Mouse (Mus musculus): ENCODE measurements around the gene Smg7.
"Not testable (repeated sequence)": the region's sequence is repeated elsewhere in the genome, so short reads cannot be mapped to it uniquely, and the experiment has no call there.

Smg7 gene

DNA sequence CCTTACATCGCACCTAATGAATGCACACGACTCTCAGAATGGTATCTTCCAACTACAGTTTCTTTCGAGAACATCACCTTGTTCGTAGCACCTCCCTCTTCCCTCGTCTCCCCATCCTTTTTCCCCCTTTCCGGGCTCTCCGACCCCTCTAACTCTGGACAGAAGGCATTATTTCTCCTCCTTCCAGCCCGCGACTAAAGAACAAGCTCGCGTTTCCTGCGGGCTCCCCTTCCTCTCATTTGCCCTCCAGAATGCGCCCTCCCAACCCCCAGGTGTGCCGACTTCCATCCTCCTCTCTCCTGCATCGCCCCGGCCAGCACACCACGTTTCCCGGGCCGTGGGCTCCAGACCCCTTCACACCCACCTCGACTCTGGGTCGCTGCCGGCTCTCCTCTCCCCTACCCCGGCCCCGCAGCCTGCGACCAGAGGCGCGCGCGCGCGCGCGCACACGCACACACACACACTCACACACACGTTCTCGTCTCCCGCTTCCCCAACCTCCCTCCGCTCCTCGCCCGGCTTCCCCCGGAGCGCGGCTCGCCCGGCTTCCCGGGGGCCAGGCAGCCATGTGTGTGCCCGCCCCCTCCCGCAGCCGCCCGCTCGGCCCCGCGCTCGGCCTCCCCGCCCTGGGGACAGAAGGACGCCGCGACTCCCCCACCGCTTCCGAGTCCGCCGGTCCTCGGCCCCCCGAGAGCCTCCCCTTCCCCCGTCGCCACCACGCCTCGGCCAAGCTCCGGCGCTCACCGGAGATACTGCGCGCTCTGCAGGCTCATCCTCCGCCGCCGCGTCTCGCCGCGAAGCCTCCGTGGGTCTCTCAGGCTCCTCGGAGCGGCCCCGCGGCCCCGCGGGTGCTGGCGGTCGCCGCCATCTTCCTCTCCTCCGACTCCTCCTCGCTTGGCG is at the start of gene Smg7:
TSS of gene Smg7 (minus strand) at position 882 of the 900 bp plus-strand sequence.
- no peak for DNase-seq (ENCODE audit: low spot score)

DNA sequence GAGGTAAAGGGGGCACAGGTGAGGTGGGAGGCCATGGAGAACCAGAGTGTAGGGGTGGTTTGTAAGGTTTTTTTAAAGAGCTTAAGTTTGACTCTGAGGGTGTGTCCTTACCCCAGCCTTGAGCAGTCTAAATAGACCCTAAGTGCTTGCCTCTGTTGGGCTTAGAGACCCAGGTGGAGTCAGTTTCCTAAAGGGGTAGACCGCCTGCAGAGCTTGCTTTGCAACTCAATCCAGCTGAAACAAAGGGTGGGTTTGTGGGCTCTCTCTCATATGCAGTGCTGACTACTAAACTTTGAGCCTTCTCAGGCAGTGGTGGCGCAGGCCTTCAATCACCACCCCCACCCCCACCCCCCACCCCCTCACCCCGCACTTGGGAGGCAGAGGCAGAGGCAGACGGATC is 40.5 kb upstream of the Smg7 start:
- no peak for DNase-seq (ENCODE audit: low spot score)

DNA sequence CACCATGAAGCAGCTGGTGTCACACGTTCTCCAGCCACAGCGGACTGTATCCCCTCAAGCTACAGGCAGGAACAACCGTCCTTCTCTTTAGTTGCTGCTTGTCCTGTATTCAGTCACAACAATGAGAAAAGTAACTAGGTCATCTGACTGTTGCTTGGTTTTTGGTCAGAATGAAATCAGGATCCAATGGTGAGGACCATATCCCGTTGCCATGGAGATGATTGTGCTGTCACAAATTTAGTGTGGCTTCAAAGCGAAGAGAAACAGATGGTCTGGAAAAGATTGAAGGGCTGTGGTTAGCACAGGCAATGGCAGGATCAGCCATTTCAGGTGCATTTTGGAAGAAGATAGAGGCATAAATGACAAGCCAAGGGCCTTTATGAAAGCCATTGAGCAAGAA is 33.9 kb upstream of the Smg7 start:
- DNase-seq (ENCODE audit: low spot score) = no peak

DNA sequence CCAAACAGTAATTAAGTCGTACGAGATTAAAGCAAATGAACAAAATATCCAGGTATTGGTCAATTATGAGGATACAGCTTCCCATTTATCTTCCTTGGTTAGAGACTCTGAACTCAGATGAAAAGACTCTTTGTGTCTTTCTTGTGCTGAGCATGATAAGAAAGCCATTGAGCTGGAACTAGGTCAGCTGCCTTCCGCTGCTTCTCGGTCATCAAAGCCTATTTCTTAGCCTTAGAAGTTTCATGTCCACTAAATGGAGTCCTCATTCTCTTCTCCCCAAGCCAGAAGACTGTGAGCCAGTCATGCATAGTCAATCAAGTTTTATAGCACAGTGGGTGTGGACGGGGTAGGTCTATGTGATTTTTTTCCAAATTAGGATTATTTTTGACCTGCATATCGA is 33.0 kb upstream of the Smg7 start:
- no peak for DNase-seq (ENCODE audit: low spot score)

DNA sequence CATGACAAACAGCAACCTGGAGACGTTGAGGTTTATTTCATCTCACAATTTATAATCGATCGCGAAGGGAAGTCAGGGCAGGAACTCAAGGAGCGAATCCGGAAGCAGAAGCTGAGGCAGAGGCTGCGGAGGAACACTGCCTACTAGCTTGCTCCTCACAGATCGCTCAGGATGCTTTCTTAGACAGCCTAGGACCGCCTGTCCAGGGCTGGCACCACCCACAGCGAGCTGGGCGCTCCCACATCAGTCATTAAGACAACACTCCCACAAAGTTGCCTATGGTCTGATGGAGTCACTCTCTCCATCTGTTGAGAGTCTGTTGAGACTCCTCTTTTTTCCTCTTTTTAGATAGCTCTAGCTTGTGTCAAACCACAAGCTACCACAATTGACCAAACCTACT is 31.5 kb upstream of the Smg7 start:
- DNase-seq (ENCODE audit: low spot score) = no peak

DNA sequence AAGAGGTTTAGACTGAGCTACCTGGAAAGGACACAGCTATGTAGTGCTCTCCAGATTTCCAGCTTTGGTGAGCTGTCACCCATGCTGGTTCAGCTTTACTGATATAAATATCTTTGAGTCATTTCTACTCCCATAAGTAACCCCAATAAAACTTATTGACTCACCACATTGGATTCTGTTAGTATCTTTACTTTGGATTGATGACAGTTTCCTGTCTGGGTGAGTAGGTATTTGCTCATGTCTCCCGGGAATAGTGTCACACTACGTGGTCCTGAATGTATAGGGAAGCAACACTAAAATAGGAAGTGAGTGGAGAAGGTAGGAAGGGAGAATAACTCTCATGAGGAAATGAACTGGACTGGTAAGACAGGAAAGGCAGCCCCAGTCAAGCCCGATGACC is 19.3 kb upstream of the Smg7 start:
- DNase-seq (ENCODE audit: low spot score) = no peak

DNA sequence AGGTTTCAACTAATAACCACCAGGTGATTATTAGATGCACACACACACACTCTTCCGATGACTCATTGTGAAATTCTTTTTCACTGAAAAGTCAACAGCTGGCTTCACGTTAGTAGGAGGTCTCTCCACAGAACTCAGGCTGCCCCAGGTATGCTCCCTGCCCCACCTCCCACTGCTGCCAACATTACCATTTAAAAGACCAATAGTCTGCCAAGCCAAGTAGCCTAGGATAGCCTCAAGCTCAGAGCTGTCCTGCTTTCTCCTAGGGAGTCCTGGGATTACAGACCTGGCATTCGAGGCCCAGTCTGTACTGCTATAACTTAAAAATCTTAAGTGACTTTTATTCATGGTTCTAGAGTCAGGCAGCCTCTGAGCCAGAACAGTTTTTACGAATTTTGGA is 15.2 kb upstream of the Smg7 start:
- DNase-seq (ENCODE audit: low spot score) = no peak

DNA sequence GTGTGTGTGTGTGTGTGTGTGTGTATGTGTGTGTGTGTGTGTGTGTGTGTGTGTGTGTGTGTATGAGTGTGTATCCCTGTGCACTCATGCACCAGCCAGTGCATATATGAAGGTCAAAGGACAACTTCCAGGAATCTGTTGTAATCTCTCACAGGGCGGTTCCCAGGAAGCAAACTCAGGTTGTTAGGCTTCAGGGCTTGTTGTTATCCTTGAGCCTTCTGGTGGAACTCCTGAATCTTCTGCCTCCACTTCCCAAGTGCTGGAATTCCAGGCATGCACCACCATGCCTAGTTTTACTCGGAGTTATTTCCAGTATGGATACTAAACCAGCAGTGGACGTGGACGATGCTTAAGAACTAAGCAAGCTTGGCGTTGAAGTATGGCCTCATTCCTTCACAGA is 14.5 kb upstream of the Smg7 start:
- DNase-seq (ENCODE audit: low spot score) = no peak

DNA sequence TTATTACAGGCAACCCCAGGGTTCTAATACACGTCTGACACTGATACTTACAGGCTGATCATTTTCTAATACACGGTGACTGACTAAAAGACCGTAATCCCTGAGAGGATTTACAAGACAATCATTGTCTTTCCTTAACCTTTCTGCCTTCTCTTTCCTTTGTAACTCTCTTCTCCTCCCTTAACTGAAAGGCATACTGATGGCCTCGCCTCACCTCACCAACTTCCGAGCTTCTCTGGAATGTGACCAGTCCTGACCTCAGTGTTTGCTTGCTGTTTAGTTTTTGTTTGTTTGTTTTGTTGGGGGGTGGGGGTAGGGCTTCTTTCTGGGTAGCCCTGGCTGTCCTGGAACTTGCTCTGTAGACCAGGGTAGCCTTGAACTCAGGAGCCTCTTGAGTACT is 13.3 kb upstream of the Smg7 start:
- DNase-seq (ENCODE audit: low spot score) = no peak

DNA sequence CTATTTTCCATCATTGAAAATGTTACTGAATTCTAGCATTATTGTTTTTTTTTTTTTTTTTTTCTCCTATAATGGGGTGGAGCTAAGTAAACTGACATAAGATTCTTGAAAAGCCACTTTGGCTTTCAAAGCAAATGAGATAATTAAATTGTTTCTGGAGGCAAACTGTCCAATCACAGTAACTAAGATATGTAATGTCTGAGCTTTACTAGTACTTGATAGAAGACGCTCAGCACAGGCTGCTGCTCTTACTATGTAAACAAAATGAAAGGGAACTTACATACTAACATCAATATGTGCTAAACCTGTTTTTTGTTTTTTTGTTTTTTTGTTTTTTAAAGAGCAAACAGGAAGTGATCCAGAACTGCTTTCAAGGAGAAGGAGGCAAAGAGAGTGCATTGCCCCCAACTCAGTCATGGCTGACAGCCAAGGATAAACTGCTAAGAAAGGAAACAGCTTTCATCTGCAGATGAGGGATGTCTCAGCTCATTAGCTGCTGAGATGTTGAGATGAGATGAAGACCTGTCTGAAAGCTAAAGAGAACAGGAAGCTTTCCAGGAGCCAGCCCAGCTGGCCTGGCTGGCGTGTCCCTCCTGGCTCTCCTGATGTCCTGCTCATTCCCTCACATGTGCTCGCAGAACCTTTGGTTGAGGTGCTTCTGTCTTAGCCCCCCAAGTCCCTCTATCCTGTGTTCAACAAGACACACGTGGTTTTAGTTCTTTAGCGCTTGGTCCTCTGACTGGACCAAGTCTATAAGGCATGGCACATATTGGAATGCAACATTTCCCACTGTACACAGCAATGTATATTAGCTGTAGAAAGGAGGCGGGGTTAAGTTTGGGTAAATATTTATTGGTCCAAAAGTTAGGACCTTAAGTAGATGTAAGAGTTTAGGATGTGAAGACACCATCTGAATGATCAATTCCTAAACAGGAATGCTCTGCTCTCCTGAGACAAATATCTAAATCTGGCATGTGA is 11.3 kb upstream of the Smg7 start:
- no peak for DNase-seq (ENCODE audit: low spot score)

DNA sequence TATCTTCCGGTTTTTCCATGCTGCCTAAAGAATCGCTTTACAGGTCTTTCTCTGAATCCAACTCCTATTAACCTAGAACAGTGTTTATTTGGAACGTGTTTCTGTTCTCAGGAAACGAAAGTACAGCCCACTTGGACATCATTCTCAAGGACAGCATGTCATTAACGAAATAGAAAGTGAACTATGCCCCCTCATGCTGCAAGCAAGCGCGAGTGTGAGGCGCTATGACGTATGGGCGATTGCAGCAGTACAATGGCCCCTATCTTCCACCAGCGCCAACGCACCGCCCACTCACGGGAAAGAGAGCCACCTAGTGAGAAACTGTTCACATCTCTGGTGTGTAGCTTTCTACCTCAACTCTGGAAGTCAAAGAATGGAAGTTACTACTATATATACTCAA is 2.0 kb upstream of the Smg7 start:
- DNase-seq (ENCODE audit: low spot score) = peak; percentile 91

DNA sequence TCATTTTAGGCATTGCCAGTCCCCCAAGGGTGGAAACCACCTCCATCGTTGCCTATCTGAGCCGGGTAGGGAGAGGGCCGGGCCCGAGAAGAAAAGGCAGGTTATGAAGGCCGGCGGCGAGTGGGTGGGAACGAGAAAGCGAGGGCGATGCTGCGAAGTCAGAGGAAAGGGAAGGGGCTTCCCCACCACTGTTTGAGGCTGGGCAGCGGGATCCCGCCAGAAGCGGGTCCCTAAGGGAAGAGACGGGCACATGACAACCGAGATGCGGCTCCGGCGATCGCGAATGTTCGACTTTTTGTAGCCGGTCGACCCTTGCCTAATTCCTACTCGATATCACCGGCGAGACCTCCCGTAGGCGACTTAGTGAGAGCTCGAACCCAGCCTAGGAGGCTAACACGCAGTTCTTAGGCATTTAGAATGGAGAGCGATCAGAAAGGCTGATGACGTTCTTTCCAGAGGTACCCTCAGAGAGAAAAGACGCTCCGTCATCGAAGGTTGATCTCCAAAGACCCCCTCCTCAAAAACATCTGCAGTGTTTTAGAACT is 1.2 kb upstream of the Smg7 start:
- DNase-seq (ENCODE audit: low spot score) = no peak

DNA sequence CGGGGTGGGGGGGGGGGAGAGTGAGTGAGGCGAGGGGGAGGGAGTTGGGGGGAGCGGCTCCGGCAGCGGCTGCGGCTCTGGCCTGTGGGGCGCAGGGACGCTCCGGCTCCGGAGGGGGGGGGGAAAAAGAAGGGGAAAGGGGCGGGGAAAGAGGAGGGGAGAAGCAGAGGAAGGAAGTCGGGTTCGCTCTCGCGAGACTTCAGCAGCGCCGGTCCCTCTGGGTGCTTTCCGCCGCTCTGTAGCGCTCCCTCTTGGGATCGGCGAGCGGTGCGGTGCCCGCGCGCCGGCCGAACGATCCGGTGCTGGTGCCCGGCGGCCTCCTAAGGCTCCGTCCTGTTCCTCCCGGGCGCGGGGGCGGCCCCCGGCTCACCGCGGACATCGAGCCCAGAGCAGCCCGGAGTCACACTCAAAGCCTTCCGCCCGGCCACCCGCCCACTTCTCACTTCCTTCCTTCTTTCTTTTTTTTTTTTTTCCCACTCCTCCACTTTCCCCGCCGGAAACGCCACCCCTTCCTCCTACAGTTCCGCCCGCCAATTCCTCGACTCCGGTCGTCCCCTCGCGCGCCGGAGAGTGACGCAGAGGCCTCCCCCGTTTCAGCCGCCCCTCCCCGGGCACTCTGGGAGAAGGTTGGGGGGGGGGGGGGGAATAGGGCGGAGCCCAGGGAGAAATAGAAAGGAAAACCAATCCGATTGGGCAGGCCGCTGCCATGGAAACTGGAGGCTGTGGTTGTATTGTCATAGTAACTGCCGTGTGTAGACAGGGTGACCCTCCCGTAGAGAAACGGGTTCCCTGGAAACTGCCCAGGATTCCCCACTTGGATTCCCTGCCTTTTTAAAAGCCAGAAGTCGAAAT is 445 bp upstream of the Smg7 start:
- peak; percentile 92 for DNase-seq (ENCODE audit: low spot score)

DNA sequence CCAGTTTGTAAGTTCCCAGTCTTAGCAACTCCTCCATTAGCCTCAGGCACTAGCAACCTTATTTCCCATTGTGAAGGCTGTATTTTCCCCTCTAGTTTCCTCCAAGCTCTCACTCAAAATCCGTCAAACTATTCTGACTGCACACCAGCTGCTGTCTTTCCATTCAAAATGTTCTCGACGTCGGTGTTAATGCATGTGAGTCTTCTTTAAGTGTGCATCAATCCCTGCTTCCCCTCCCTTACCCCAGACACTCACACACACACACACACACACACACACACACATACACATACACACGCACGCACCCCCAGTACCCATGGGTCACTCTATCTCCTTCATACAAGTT is 1.1 kb downstream of the Smg7 start:
- DNase-seq (ENCODE audit: low spot score) = no peak

DNA sequence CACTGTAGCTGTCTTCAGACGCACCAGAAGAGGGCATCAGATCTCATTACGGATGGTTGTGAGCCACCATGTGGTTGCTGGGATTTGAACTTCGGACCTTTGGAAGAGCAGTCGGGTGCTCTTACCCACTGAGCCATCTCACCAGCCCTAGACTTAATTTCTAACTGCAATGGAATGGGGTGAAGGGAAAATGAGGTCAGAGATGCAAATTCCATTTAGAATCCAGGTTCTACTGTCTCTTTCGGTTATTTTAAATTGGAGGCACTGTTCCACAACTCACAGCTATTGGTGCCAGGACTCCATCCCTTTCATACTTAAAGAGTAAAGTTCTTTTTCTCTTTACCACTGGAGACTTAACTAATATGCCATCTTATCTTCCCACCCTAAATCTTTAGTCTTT is 14.4 kb downstream of the Smg7 start:
- DNase-seq (ENCODE audit: low spot score) = not testable (repeated sequence)

DNA sequence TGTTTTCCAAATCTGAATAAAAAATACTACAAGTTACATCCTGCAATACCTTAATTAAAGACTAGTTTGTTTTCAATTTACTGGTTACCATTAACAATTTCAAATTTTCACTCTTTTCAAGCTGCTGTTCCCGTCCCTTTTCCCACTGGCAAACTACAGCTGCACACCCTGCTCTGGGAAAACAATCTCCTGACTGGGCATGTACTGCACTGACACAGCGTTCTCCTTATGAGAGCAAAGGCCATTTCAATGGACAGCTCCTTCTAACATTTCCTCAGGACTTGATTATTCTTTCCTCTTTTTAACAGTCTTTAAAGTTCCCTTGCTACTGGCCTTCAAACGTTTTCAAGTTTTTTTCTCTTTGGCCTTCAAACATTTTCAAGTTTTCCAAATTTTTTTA is 31.4 kb downstream of the Smg7 start:
- no peak for DNase-seq (ENCODE audit: low spot score)

DNA sequence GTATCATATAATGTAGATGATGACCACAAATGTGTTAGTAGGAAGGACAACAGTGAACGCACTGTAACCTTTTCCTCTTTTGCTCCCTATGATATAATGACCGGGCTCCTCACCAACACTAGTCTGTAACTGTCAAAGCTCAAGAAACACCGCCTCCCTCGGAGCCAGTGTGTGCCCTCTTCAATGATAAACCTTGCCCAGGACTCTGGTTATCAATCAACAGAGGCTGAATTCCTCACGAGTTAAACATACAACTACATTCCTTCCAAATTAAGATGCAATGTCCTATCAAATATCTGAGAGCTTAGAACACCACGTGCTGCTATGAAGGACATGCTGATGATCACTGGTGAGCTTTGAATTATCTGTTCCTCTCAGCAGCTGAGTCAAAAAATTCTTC is 32.5 kb downstream of the Smg7 start:
- no peak for DNase-seq (ENCODE audit: low spot score)

DNA sequence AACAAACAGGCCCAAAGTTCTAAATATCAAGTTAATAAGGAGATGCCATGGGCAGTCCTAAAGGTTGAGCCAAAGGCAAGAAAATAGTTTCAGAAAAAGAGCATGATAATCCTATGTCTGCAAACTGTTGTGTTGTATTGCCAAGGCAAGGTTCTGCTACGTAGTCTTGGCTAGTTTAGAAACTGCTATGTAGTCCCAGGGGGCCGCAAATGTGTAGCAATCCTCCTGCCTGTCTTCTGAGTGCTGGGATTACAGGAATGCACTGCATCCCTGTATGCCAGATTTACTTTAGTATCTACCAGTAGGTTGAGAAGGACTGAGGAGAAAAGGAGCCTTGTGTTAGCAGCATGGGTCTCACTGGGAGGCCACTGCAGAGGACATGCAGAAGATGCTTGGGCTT is 55.6 kb downstream of the Smg7 start:
- DNase-seq (ENCODE audit: low spot score) = no peak

DNA sequence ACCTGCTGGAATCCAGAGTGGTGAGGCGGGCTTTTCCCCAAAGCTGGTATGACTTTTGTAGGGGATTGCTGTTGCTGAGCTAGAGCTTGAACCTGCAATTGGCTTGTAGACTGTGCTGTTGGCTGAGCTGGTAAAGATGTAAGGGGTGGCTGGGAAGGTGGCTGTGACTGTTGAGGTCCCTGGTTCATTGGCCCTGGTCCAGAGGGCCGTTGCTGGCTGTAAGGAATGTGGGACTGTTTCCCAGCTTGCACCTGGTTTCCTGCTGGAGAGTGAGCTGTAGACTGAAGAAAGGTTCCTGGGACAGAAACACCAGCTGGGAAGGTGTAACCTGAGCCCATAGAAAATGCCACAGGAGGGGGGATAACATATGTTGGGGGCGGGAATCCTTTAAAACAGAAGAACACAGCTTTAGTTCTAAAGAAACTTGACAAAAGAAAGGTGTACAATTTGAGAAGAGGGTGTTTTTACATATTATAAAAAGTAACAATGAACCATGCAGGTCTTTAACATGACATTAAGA is 57.2 kb downstream of the Smg7 start:
- no peak for DNase-seq (ENCODE audit: low spot score)

DNA sequence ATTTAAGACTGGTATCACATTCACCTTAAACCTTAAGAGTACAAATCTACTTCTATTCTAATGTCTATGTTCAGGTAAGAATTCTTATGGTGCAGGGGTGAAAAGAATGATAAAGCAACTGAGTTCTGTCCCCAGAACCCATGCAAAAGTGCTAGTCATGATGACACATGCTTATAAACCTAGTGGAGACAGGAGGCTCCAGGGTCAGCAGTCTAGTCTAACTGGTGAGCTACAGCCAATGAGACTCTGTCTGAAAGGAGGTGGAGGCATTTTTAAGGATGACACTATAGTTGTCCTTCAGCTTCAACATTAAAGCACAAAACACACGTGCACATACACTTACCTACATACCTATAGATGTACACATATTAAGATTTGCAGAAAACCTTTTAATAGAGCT is 57.8 kb downstream of the Smg7 start:
- no peak for DNase-seq (ENCODE audit: low spot score)

DNA sequence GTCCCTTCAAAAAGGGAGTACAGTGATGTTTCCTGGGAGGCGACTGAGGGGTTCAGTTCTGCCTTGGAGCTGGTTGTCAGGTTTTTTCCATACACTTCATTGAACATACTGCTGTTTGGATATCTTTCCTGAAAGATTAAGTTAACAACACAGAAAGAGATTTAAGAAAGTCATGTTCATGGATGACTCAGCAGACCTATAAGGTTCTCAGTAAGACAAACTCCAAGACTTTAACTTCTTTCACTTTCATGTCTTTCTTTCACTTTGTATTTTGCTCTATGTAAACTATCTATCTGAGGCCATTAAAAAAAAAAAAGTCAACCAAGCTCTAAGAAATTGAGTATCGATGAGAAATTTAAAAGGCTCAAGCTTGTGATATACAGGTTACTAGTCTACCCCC is 61.4 kb downstream of the Smg7 start:
- no peak for DNase-seq (ENCODE audit: low spot score)

DNA sequence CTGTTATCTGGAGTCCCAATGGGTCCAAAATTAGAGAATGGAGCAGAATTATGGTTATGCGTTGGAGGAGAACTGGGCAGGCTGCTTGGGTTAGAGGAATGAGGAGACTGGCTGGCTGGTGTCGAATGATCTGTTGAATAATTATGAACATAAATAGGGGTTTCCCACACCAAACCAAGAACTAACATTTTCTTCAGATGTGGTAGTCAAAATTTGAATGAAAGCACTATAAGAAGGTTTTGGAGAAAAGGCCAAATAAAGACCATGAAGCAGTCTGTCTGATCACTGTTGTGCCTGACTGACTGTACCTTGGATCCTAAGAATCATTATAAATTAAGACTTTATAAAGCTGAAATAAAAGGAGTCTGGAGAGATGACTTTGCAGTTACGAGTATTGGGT is 62.1 kb downstream of the Smg7 start:
- DNase-seq (ENCODE audit: low spot score) = no peak

All from T-cell, adult 2 months (primary cell).